Mouse (Mus musculus) megakaryocyte, embryonic 14.5 days (primary cell): ENCODE results near the gene Pde1b.

Experiments used
- FLI1 ChIP-seq: IDR thresholded peaks from 2 replicates; pipeline ENCODE4 v1.6.1; 2012; ENCODE audit warnings: low read length, inconsistent platforms, mixed read lengths
- GATA1 ChIP-seq: IDR thresholded peaks from 3 replicates; pipeline ENCODE4 v1.6.1; 2012; ENCODE audit warnings: mixed read lengths, low read length, inconsistent platforms, borderline replicate concordance

DNA sequence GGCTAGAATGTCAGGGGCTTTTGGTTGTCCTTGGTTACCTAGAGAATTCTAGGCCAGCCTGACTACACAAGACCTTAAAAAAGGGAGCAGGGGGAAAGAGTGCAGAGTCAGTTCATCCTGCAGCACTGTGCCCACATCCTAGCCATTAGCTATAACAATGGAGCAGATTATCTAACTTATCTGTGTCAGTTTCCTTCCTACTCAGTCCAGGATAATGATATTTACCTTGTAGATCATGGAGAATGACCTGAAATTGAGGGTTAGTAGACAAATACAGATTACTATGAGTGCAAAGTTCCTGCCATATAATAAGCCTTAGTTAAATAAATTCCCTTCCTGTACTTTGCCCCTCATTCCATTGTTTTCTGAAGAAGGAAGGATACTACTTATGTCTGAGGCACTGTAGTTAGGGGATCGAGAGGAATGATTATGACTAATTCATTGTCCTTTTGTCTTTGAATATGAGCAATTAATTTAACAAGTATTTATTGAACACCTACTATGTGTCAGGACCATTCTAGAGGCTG, 23.7 kb upstream of the Pde1b start:
- TF ChIP-seq GATA1, result no peak
- no peak for TF ChIP-seq FLI1
